Mouse (Mus musculus) spleen, adult 2 months (tissue): Measurements from ENCODE around the gene Serhl.

Source experiments
- CTCF ChIP-seq: fragments of 200-500 bp; IDR thresholded peaks from 2 replicates; pipeline ENCODE4 v1.5.1; 2011; ENCODE audit warnings: mild to moderate bottlenecking, inconsistent platforms; ENCODE audit not compliant: insufficient read depth, insufficient read length, insufficient replicate concordance; ENCODE audit errors: extremely low read depth
- POLR2A ChIP-seq: fragments of 200-500 bp; IDR thresholded peaks from 2 replicates; pipeline ENCODE4 v1.6.1; 2011; ENCODE audit warnings: low read depth, low read length, inconsistent platforms

DNA sequence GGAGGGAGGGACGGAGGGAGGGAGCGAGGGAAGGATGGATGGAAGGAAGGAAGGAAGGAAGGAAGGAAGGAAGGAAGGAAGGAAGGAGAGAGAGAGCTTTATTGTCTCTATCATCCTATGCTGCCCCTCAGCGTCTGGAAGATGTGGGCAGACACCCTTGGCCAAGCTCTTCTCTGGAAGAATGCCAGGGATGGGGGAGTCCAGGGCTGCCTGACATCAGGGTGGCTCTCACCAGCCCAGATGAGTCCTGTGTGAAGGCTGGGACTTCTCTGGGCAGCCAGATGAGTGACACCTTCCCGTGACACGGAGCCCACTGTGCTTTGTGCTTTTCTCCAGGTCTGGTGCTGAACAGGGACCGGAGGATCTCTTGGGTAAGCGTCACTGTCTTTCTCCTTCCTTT is 22.6 kb downstream of the Serhl start:
- no peak for TF ChIP-seq POLR2A
- no peak for TF ChIP-seq CTCF
